Mouse (Mus musculus) CD4-positive, CD25-positive, alpha-beta regulatory T cell, adult 2 months (primary cell): Measurements from ENCODE around the gene Pacs2.

Source experiments
- DNase-seq: peaks from one replicate; pipeline ENCODE4 v3.0.0-alpha.2; 2012; ENCODE audit warnings: low read depth, low spot score

Pacs2 gene

GRCm38 (mm10) chr12:113013604-113014558 lies at the start of gene Pacs2:
Pacs2 (plus strand) TSS chr12:113014508.
- DNase-seq: peak; percentile 94

- DNase-seq: no peak
These were observed 48.5 kb upstream of the Pacs2 start for GRCm38 (mm10) chr12:112965783-112966182.

DNA sequence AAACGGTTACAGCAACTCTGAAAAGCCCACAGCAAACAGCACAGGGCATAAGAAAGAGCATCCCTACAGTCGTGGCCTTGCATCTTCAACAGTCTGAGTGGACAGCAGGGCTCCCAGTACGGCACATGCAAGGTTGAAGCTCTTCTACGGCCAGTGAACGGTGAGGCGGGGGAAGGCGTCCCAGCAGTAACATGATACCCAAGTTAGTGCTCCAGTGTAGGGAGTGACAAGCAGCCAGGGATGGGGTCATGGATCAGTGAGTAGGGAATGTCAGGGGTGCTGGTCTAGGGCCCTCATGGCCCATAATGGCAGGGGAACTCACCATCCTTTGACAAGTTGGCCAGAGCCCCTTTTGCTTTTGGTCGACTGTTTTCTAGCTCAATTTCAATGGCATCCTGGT lies 45.4 kb upstream of the Pacs2 start:
- no peak for DNase-seq

GRCm38 (mm10) chr12:112969616-112970015 lies 44.7 kb upstream of the Pacs2 start:
- no peak for DNase-seq

GRCm38 (mm10) chr12:112974736-112975135 lies 39.6 kb upstream of the Pacs2 start:
- no peak for DNase-seq

- peak; percentile 96 for DNase-seq
These were observed 37.8 kb upstream of the Pacs2 start, which contains the start of gene Btbd6 for GRCm38 (mm10) chr12:112976371-112977073. Btbd6 (plus strand) TSS chr12:112976482.

DNA sequence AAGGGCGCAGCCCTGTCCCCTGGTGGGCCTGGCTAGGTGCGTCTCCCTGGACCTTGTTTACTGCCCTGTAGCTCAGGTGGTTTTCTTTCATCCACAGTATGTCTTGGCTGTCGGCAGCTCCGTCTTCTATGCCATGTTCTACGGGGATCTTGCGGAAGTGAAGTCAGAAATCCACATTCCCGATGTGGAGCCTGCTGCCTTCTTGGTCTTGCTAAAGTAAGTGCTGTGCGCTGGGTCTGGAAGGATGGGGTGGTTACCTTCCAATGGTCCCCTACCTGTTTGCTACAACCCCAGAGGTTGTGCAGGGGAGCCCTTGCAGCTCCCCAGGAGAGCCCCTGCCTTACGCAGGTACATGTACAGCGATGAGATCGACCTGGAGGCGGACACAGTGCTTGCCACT lies 37.2 kb upstream of the Pacs2 start:
- DNase-seq: no peak

DNA sequence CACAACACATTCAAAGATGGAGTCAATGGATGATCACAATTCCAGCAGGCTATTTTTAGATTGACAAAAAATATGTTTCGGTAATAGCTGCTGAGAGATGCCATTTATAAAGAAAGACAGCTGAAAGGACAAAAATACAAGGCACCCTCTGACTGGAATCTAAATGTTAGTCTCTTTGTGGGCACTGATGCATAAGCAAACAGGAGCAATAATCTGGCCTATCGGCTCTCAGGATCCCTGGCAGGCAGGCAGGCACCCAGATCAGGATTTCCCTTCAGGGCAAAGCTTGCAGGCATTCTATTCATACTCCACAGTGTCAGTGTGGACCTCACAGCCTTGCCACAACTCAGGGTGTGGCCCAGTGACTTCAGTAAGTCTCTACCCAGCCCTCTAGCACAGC lies 32.3 kb upstream of the Pacs2 start:
- DNase-seq: no peak

DNA sequence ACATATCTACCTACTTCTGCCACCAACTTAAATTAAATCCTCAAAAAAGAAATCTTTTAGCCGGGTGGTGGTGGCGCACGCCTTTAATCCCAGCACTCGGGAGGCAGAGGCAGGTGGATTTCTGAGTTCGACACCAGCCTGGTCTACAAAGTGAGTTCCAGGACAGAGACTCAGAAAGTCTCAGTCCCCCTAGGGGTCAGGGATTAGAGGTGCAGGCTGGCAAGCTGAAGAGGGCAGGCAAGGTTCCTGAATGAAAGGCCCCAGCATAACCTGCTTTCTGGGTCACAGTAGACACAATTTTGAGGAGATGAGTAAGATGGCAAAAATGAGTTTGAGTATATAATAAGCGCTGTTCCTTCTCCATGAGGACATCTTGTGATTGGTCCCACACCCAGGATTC lies 29.0 kb upstream of the Pacs2 start:
- peak; percentile 67 for DNase-seq

DNA sequence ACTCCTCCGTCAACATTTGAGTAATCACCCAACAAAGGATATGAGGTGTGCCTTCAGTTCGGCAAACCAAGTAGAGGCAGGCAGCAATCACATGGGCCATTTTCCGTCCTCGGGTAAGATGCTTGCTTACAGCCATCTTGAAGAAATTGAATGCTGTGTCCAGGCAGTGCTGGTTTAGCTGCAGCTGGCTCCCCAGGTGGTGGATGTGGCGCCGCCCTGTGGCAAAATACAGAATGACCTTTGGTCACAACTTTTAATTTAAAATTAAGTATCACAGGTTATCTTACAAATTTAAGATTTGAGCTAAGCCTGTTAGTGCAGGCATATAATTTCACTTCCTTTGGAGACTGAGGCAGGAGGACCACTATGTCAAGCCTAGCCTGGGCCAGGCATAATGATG lies 26.4 kb upstream of the Pacs2 start:
- peak; percentile 66 for DNase-seq

DNA sequence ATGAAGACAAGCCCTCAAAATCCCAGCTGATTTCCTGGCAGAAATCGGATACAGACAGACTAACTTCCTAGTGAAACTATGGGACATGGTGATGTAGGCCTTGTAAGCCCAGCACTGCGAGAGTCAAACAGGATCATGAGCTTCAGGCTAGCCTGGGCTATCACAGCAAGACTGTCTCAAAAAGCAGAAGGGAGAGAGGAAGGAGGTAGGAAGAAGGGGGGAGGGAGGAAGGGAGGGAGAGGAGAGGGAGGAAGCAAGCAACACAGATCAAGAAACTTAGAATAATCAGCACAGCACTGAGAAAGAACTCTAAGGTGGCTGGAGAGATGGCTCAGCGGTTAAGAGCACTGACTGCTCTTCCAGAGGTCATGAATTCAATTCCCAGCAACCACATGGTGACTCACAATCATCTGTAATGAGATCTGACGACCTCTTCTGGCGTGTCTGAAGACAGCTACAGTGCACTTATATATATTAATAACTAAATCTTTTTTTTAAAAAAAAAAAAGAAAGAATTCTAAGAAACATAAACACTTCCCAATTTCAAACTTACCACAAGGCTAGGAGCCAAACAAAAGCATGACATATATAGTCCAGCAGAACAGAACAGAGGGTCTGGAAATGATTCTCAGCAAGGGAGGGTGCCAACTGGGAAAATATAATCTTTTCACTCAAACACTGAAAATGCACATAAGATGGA lies 23.5 kb upstream of the Pacs2 start:
- DNase-seq: no peak

- no peak for DNase-seq
These were observed 22.9 kb upstream of the Pacs2 start for GRCm38 (mm10) chr12:112991444-112991843.

DNA sequence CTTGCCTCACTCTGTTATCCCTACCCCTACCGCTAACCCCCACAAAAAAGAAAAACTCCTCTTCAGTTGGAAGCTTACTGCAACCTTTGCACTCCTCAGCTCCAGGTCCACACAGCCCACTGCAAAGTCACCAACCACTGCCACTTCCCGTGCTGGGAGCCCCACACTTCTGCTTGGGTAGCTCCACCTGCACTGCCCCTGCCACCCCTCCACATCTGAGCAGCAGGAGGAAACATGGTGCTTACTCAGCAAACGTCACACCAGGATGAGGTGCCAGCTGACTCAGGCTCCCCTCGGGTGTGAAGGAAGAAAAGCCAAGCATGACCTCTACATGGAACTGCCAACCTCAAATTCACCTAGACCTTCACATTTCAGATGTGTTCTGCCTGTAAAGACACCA lies 20.2 kb upstream of the Pacs2 start:
- no peak for DNase-seq

DNA sequence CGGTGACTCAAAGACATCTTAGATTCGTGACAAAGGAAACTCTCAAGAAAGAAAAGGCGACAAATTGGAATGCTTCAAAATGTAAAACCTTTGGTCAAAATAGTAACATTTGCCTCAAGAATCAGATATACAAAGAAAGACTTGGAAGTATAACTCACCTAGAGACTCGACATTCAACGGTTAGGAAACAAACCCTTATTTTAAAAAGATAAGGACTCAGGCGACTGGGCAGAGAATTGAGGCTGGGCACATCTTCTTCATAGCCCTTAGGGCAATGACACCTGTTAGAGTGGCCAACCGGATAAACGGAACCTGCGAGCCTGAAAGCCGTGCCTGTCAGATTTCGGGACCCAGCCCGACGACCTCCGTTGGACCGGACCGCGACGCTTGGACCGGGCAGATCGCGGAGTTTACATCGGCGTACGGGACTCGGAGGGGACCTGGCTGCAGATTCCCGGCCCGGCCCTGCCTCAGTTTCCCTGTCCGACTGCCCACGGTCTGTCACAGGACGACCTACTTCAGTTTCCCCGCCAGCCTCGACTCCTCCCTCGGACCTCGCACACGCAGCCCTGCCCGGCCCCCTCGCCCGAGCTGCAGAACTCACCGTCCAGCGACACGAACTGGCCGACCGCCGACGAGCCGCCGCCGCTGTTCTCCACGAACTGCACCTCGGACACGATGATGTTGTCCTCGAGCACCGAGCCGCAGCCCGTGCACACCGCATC lies 14.6 kb upstream of the Pacs2 start:
- no peak for DNase-seq

DNA sequence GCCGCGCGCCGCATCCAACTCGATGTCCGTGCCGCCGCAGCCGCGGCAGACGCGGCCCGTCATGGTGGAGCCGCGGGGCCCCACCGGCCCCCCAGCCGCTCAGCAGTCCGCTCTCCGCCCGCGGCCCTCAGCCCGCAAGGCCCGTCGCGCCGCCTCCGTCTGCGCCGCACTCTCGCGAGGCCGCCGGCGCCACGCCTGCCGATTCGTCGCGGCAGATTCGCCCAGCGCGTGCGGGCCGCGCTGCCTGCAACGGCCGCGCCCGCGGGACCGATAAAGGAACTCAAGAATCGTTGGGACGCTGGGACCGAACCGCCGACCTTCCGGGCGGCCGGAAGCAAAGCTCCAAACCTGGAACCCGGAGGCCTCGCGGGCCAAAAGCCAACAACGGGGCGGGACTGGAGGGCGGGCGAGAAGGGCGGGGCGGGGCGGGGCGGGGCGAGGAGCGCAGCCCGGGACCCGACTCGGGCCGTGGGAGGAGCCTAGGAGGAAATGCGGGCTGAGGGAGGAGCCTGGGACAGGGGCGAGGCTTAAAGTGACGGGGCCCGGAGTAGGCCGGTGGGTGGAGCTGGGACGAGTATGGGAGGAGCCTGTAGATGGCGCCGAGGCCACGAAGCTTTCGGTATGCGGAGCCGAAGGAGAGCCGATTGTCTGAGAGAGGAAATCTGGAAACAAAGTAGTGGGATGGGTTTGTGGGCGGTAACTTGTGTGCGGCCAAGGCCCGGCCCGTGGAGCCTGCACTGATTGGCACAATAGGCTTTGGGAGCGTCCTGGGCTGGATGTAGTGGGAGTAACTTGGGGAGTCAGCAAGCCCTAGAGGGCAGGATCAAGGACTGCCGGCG lies 13.8 kb upstream of the Pacs2 start, which contains the start of gene Brf1:
Gene Brf1 (minus strand): TSS at position 411 of the 839 bp plus-strand sequence.
- peak; percentile 99 for DNase-seq

DNA sequence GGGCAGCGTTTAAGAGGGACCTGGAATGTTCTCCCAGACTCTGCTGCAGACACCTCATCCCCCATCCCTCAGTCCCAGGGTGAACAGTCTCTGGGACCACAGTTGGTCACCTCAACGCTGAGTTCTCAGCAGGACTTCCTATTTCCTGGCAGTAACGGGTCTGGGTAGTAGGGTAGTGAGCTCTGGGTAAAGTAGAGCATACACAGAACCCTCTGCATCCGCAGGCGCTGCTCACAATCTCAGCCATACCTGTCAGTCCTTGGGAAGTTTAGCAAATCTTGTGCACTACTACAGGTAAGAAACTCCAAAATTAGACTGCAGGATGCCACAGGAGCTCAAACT lies 13.2 kb upstream of the Pacs2 start:
- no peak for DNase-seq

DNA sequence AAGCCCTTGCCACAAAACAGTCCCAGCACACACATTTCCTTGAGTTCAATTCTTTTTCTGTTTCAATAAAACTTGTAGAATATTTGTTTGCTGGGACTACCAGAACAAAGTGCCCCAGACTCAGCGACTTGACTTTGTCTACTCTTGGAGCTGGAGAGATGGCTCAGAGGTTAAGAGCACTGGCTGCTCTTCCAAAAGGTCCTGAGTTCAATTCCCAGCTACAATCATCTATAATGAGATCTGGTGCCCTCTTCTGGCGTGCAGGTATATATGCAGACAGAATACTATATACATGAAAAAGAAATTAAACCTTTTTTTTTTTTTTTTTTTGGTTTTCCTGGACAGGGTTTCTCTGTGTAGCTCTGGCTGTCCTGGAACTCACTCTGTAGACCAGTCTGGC lies 11.6 kb upstream of the Pacs2 start:
- DNase-seq: peak; percentile 54

GRCm38 (mm10) chr12:113004011-113004410 lies 10.3 kb upstream of the Pacs2 start:
- no peak for DNase-seq

GRCm38 (mm10) chr12:113004993-113005392 lies 9.3 kb upstream of the Pacs2 start:
- peak; percentile 89 for DNase-seq

DNA sequence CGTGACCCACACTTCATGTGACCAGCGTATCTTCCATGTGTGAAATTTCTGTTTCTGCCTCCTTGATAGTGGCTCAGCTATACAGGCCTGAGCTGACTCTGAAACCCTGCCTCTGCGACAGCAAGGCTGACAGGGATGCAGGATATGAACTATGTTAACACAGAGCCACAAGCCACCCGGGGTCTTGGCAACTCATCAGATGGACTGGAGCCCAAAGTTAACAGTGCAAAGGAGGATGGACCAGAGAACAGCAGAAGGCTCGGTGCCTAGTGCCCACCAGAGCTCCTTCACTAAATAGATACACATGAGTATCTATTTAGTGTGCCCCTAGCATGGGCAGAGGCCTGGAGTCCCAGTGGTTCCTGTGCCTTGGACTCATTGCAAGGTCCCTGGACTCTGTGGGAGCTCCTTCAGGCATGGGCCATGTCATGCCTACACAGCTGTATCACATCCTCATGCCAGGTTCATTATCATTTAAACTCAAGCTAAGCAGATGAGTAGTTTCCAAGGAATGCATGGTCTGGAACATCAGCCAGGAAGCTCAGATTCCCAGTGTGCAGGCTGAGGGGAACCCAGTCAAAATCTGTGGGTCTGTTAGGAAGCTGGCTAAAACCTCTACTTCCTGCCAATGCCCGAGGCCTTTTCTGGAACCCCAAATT lies 2.5 kb upstream of the Pacs2 start:
- DNase-seq: no peak
